Mouse (Mus musculus) stomach, embryonic 15.5 days (tissue): ENCODE measurements around the gene Pik3r4. TPM values are rescaled to one million over a fixed set of nuclear protein-coding genes. Genes with fewer than 3 reads are reported as not detected.

Experiments
- polyA plus RNA-seq: library from polyadenylated mRNA; unstranded; fragments of >200 nt; fragmentation: Nextera tagmentation; extraction: Ambion mirVana; gene quantifications from 2 replicates; pipeline ENCODE4 v1.2.1, GENCODE M21; 2015

The Pik3r4 gene
- polyA plus RNA-seq, 1 experiment from 2014 or later, result 17.2 TPM

Other genes with a start within 250 kb of the Pik3r4 start
- gene Aste1, start 247.6 kb upstream of the Pik3r4 start, polyA plus RNA-seq, result 11.1 and 12.5 TPM in 2 replicates
- gene Nek11, start 247.5 kb upstream of the Pik3r4 start, polyA plus RNA-seq, result 0.27 and 0.28 TPM in 2 replicates
- gene Atp2c1, start 115.7 kb upstream of the Pik3r4 start, polyA plus RNA-seq, result 59.1 and 60.2 TPM in 2 replicates
- 1.9 and 2.2 TPM in 2 replicates for gene Col6a6, start 185.2 kb downstream of the Pik3r4 start, polyA plus RNA-seq